Mouse (Mus musculus): ENCODE data around the gene Tcaf1.

GRCm38 (mm10) chr6:42756104-42756503 is 46.2 kb upstream of the Tcaf1 start, which contains the start of gene Olfr38:
- TF ChIP-seq POLR2A (IDR thresholded peaks at IDR 0.05; ENCODE audit: low read depth, low read length) (no peak), CTCF (IDR thresholded peaks at IDR 0.05; ENCODE audit: extremely low read depth, insufficient read depth, insufficient read length, insufficient replicate concordance) (no peak)

Measured in spleen, adult 2 months (tissue).